Mouse (Mus musculus): ENCODE measurements at regions not wholly inside any gene's neighbourhood (a gene's known extent, or its start where the extent isn't known, plus 50 kb on each side); places are given as distances from the start of the nearest gene placed in this dataset.

GRCm38 (mm10) chr10:95758181-95758580 lies 84.5 kb downstream of the Gm33543 start:
- ATAC-seq (ENCODE audit: low FRiP score, low TSS enrichment) (no peak), DNase-seq (no peak)
- Histone ChIP-seq H3K27ac (replicated peaks; ENCODE audit: low read depth, low read length) (no peak overlapping the region), H3K4me1 (ENCODE audit: control insufficient read depth, insufficient read depth, low read length) (no peaks in the 10 kb centered on the region), H3K9ac (replicated peaks; ENCODE audit: low read length) (no peak overlapping the region), H3K27me3 (ENCODE audit: control insufficient read depth, insufficient read depth, low read length) (no peaks in the 10 kb centered on the region), H3K4me3 (replicated peaks; ENCODE audit: low read depth, low read length) (no peak overlapping the region), H3K9me3 (ENCODE audit: control insufficient read depth, low read length) (no peaks in the 10 kb centered on the region), H3K4me2 (ENCODE audit: low read length) (no peak overlapping the region), H3K36me3 (ENCODE audit: control insufficient read depth, insufficient read depth, low read length) (no peaks in the 10 kb centered on the region)
- WGBS: 95% methylated on average over 8 of the region's 8 CpGs

GRCm38 (mm10) chr10:95755429-95755828 lies 82.2 kb upstream of the Anapc15-ps start:
- Histone ChIP-seq H3K36me3 (ENCODE audit: control insufficient read depth, insufficient read depth, low read length) (no peaks in the 10 kb centered on the region), H3K4me1 (ENCODE audit: control insufficient read depth, insufficient read depth, low read length) (no peaks in the 10 kb centered on the region), H3K9ac (replicated peaks; ENCODE audit: low read length) (no peak overlapping the region), H3K27ac (replicated peaks; ENCODE audit: low read depth, low read length) (no peak overlapping the region), H3K4me2 (ENCODE audit: low read length) (no peak overlapping the region), H3K4me3 (replicated peaks; ENCODE audit: low read depth, low read length) (no peak overlapping the region), H3K27me3 (ENCODE audit: control insufficient read depth, insufficient read depth, low read length) (no peaks in the 10 kb centered on the region), H3K9me3 (ENCODE audit: control insufficient read depth, low read length) (no peaks in the 10 kb centered on the region)
- ATAC-seq (ENCODE audit: low FRiP score, low TSS enrichment) (no peak), DNase-seq (no peak)
- WGBS: 92% methylated on average over 3 of the region's 3 CpGs

DNA sequence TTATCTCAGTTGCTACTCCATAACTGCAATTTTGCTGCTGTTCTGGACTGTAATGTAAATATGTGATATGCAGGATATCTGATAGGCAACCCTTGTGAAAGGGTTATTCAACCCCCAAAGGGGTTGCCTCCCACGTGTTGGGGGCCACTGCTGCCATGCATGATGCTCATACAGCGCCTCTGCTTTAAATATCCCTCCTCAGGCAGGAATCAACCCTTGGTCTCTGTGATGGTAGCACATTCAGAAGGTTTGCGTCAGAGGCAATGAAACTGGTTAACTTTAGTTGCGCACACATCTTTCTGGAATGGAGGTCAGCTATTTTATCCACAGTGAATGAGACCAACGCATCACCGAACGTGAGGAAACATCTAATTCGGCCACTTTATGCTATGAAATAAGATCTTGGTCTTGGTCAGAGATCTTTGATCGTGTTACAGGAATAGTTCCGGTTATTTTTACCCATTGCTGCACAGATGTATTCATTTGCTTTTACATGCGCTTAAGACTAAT lies 80.2 kb upstream of the Anapc15-ps start:
- no peak overlapping the region for H3K4me3 ChIP-seq (replicated peaks; ENCODE audit: low read depth, low read length)
- H3K9me3 ChIP-seq (ENCODE audit: control insufficient read depth, low read length): no peaks in the 10 kb centered on the region
- WGBS: 96% methylated on average over 11 of the region's 11 CpGs
- no peak overlapping the region for H3K4me2 ChIP-seq (ENCODE audit: low read length)
- DNase-seq: no peak
- H3K27ac ChIP-seq (replicated peaks; ENCODE audit: low read depth, low read length): no peak overlapping the region
- H3K36me3 ChIP-seq (ENCODE audit: control insufficient read depth, insufficient read depth, low read length): no peaks in the 10 kb centered on the region
- H3K27me3 ChIP-seq (ENCODE audit: control insufficient read depth, insufficient read depth, low read length): no peaks in the 10 kb centered on the region
- H3K9ac ChIP-seq (replicated peaks; ENCODE audit: low read length): no peak overlapping the region
- ATAC-seq (ENCODE audit: low FRiP score, low TSS enrichment): no peak
- no peaks in the 10 kb centered on the region for H3K4me1 ChIP-seq (ENCODE audit: control insufficient read depth, insufficient read depth, low read length)

DNA sequence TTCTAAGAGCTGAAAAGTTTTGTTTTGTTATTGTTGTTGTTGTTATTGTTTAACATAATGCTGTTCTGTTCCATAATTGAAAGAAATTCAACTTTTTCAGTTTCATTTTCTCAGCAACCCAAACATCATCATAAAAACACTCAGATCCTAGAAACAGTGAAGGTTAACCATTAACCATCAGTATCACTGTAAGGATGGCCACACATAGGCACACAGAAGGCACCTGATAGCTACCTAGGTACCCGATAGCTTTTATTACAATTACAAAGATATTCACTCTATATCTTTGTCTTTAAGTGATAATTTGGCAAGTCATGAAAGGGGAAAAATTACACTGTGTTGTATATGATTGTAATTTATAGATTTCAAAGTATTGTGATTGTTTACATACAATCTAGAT lies 75.1 kb upstream of the Anapc15-ps start:
- H3K27ac ChIP-seq (replicated peaks; ENCODE audit: low read depth, low read length): no peak overlapping the region
- H3K27me3 ChIP-seq (ENCODE audit: control insufficient read depth, insufficient read depth, low read length): no peaks in the 10 kb centered on the region
- DNase-seq (no peak), ATAC-seq (ENCODE audit: low FRiP score, low TSS enrichment) (no peak)
- no peaks in the 10 kb centered on the region for H3K9me3 ChIP-seq (ENCODE audit: control insufficient read depth, low read length)
- no peak overlapping the region for H3K4me2 ChIP-seq (ENCODE audit: low read length)
- no peak overlapping the region for H3K9ac ChIP-seq (replicated peaks; ENCODE audit: low read length)
- no peak overlapping the region for H3K4me3 ChIP-seq (replicated peaks; ENCODE audit: low read depth, low read length)
- H3K36me3 ChIP-seq (ENCODE audit: control insufficient read depth, insufficient read depth, low read length): no peaks in the 10 kb centered on the region
- 96% methylated on average over 1 of the region's 1 CpGs for WGBS
- H3K4me1 ChIP-seq (ENCODE audit: control insufficient read depth, insufficient read depth, low read length): no peaks in the 10 kb centered on the region

- H3K27me3 ChIP-seq (ENCODE audit: control insufficient read depth, insufficient read depth, low read length): no peaks in the 10 kb centered on the region
- no peak overlapping the region for H3K4me2 ChIP-seq (ENCODE audit: low read length)
- H3K9me3 ChIP-seq (ENCODE audit: control insufficient read depth, low read length): no peaks in the 10 kb centered on the region
- DNase-seq: no peak
- no peak overlapping the region for H3K27ac ChIP-seq (replicated peaks; ENCODE audit: low read depth, low read length)
- no peak overlapping the region for H3K9ac ChIP-seq (replicated peaks; ENCODE audit: low read length)
- 79% methylated on average over 7 of the region's 7 CpGs for WGBS
- no peak overlapping the region for H3K4me3 ChIP-seq (replicated peaks; ENCODE audit: low read depth, low read length)
- no peak for ATAC-seq (ENCODE audit: low FRiP score, low TSS enrichment)
- no peaks in the 10 kb centered on the region for H3K4me1 ChIP-seq (ENCODE audit: control insufficient read depth, insufficient read depth, low read length)
- H3K36me3 ChIP-seq (ENCODE audit: control insufficient read depth, insufficient read depth, low read length): no peaks in the 10 kb centered on the region
Observed at GRCm38 (mm10) chr10:95747939-95748338, 74.7 kb upstream of the Anapc15-ps start.

DNA sequence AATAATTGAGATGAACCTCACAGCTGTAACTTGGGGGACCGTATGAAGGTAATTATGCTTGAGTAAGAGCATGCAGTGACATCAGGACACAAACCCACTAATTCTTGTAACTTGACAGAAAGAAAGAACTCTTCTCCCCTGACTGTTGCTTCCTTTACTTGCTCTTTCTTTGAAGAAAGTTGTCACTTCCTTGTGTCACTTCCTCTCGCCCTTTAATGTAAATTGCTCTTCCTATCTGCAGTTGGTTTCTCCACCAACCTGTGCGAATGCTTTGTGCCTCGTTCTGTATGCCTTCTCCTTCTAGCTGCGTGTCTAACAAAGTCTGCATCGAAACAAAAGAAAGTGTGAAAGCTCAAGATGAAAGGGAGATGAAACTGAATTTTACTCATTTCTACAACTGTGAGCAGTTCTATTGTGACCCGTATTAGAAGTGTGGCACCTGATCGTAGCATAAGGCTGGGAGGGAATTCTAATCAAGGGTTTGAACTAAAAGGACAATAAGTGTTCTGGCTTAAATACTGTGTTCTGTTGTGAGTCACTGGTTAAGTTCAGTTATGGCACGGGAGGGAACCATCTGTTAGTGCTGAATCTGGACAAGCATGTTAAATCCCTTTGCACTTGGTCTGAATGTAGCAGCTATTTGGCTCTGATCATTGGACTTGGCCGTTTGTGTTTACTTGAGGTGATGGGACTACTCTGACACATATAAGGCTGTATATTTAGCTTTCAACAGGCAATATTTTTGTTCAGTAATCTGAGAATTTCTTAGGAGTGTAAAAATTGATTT lies 72.8 kb upstream of the Anapc15-ps start:
- no peak for DNase-seq
- no peak for ATAC-seq (ENCODE audit: low FRiP score, low TSS enrichment)

DNA sequence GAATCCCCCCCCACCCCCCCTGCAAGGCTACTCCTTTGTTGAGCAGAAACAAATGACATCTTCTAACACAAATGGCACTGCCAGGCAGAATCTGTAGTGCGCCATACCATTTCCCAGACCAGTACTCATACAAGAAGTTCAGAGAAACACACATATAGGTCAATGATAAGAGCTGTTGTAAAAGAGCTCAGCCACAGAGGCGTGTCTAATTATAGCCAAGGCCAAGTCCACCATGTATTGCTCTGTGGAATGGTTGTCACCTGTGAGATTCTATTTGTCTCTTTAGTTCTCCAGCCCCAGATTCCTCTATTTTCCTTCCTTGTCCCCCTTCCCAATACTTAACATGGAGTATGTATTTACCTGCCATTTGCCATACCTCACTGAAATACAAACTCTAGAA lies 72.0 kb upstream of the Anapc15-ps start:
- Histone ChIP-seq H3K36me3 (ENCODE audit: control insufficient read depth, insufficient read depth, low read length) (no peaks in the 10 kb centered on the region), H3K27me3 (ENCODE audit: control insufficient read depth, insufficient read depth, low read length) (no peaks in the 10 kb centered on the region), H3K4me1 (ENCODE audit: control insufficient read depth, insufficient read depth, low read length) (no peaks in the 10 kb centered on the region), H3K4me3 (replicated peaks; ENCODE audit: low read depth, low read length) (no peak overlapping the region), H3K27ac (replicated peaks; ENCODE audit: low read depth, low read length) (no peak overlapping the region), H3K4me2 (ENCODE audit: low read length) (no peak overlapping the region), H3K9ac (replicated peaks; ENCODE audit: low read length) (no peak overlapping the region), H3K9me3 (ENCODE audit: control insufficient read depth, low read length) (no peaks in the 10 kb centered on the region)
- DNase-seq: no peak
- WGBS: 95% methylated on average over 2 of the region's 2 CpGs
- no peak for ATAC-seq (ENCODE audit: low FRiP score, low TSS enrichment)

More for the DNA sequence above, 72.8 kb upstream of the Anapc15-ps start:
- no peaks in the 10 kb centered on the region for H3K36me3 ChIP-seq (ENCODE audit: control insufficient read depth, insufficient read depth, low read length)
- no peaks in the 10 kb centered on the region for H3K9me3 ChIP-seq (ENCODE audit: control insufficient read depth, low read length)
- no peak overlapping the region for H3K27ac ChIP-seq (replicated peaks; ENCODE audit: low read depth, low read length)
- no peaks in the 10 kb centered on the region for H3K4me1 ChIP-seq (ENCODE audit: control insufficient read depth, insufficient read depth, low read length)
- H3K4me3 ChIP-seq (replicated peaks; ENCODE audit: low read depth, low read length): no peak overlapping the region
- H3K9ac ChIP-seq (replicated peaks; ENCODE audit: low read length): no peak overlapping the region
- no peaks in the 10 kb centered on the region for H3K27me3 ChIP-seq (ENCODE audit: control insufficient read depth, insufficient read depth, low read length)
- WGBS: 58% methylated on average over 10 of the region's 10 CpGs
- no peak overlapping the region for H3K4me2 ChIP-seq (ENCODE audit: low read length)

DNA sequence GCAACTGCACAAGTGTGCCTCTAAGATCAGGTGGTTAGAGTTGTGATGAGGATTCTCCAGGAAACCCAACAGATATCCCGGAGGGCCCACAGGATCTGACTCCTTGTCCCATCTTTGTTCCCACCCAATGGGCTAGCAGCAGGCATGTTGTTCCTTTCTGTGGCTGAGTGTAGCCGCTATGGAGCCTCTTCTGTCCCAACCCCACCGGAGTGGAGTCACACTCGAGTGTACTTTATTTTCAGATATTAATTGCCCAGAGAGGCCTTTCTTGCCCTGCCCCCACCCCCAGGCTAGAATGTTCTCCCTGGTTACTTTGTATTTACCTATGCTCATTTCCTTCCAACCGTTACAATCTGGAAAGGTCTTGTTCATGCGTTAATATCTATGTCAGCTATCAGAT lies 70.4 kb upstream of the Anapc15-ps start:
- WGBS: 88% methylated on average over 6 of the region's 6 CpGs
- Histone ChIP-seq H3K27me3 (ENCODE audit: control insufficient read depth, insufficient read depth, low read length) (no peaks in the 10 kb centered on the region), H3K27ac (replicated peaks; ENCODE audit: low read depth, low read length) (no peak overlapping the region), H3K36me3 (ENCODE audit: control insufficient read depth, insufficient read depth, low read length) (no peaks in the 10 kb centered on the region), H3K4me1 (ENCODE audit: control insufficient read depth, insufficient read depth, low read length) (no peaks in the 10 kb centered on the region), H3K4me2 (ENCODE audit: low read length) (no peak overlapping the region), H3K9me3 (ENCODE audit: control insufficient read depth, low read length) (no peaks in the 10 kb centered on the region), H3K9ac (replicated peaks; ENCODE audit: low read length) (no peak overlapping the region), H3K4me3 (replicated peaks; ENCODE audit: low read depth, low read length) (no peak overlapping the region)
- no peak for ATAC-seq (ENCODE audit: low FRiP score, low TSS enrichment)
- DNase-seq: no peak

DNA sequence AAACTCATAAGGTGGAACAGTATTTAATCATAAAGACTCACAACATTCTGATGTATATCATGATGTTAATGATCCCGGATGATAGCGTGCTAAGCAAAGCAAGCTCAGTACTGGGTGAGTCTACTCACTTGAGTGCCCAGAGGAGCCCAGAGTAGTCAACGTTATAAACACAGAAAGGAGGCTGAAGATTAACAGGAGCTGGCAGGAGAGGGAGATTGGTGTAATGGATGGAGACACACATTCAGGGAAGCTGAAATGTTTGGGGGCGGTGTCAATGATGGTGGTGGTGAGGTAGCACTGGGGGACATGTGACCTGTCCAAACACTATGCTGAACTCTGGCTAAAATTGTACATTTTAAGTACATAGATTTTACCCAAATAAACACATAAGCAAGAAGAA lies 66.2 kb upstream of the Anapc15-ps start:
- 93% methylated on average over 4 of the region's 4 CpGs for WGBS
- no peak for ATAC-seq (ENCODE audit: low FRiP score, low TSS enrichment)
- no peak overlapping the region for H3K4me3 ChIP-seq (replicated peaks; ENCODE audit: low read depth, low read length)
- H3K36me3 ChIP-seq (ENCODE audit: control insufficient read depth, insufficient read depth, low read length): no peaks in the 10 kb centered on the region
- H3K4me1 ChIP-seq (ENCODE audit: control insufficient read depth, insufficient read depth, low read length): no peaks in the 10 kb centered on the region
- no peaks in the 10 kb centered on the region for H3K27me3 ChIP-seq (ENCODE audit: control insufficient read depth, insufficient read depth, low read length)
- no peak overlapping the region for H3K27ac ChIP-seq (replicated peaks; ENCODE audit: low read depth, low read length)
- H3K9me3 ChIP-seq (ENCODE audit: control insufficient read depth, low read length): peaks cover 8% of the 10 kb centered on the region; the same call in 1 of the 2 replicates
- no peak overlapping the region for H3K9ac ChIP-seq (replicated peaks; ENCODE audit: low read length)
- no peak for DNase-seq
- no peak overlapping the region for H3K4me2 ChIP-seq (ENCODE audit: low read length)
